Mouse (Mus musculus): ENCODE measurements around the gene BC052040.

Gene BC052040

DNA sequence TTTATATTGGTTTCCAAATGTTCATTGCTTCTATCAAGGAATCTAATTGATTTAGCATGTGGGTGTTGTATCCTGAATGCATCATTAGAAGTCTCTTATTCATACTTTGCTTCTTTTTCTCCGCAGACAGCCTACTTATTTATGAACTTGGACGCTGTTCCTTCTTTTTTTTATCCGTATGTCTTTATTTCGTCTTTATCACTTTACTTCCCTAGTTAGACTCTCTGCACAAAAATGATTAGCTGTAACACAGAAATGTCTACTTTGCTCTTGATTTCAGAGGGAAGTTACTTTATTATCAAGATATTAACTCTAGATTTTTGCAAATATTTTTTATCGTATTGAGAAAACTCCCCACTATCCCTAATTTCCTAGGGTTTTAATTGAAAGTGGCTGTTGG lies 117.5 kb downstream of the BC052040 start:
- no peak for DNase-seq (ENCODE audit: low spot score in 2 of 2)

- DNase-seq (ENCODE audit: low spot score in 2 of 2), result no peak
These were observed 121.1 kb downstream of the BC052040 start for GRCm38 (mm10) chr2:115702610-115703009.

- DNase-seq (ENCODE audit: low spot score in 2 of 2), result no peak
These were observed 136.0 kb downstream of the BC052040 start for GRCm38 (mm10) chr2:115717535-115717934.

GRCm38 (mm10) chr2:115717980-115718379 lies 136.5 kb downstream of the BC052040 start:
- DNase-seq (ENCODE audit: low spot score in 2 of 2), result no peak

- no peak for DNase-seq (ENCODE audit: low spot score in 2 of 2)
These were observed 141.9 kb downstream of the BC052040 start for GRCm38 (mm10) chr2:115723452-115723851.

GRCm38 (mm10) chr2:115724216-115724615 lies 142.7 kb downstream of the BC052040 start:
- no peak for DNase-seq (ENCODE audit: low spot score in 2 of 2)

DNA sequence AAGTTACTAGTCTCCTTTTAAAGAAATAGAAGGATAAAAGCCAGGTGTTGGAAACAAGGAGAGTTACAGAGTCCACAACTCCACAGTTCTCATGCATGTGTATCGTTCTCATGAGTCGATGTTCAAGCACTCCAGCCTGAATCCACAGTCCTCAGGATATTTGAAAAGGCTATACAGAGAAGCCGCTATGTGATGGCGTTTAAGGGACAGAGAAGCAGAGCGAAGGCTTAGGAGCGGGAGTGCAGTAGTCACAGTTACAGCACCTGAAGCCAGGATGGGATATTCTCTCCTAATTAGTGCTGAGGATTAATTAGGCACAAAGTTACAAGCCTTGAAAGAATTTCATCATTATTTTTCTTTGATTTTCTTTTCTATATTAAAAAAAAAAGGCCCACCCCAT lies 143.2 kb downstream of the BC052040 start:
- no peak for DNase-seq (ENCODE audit: low spot score in 2 of 2)

DNA sequence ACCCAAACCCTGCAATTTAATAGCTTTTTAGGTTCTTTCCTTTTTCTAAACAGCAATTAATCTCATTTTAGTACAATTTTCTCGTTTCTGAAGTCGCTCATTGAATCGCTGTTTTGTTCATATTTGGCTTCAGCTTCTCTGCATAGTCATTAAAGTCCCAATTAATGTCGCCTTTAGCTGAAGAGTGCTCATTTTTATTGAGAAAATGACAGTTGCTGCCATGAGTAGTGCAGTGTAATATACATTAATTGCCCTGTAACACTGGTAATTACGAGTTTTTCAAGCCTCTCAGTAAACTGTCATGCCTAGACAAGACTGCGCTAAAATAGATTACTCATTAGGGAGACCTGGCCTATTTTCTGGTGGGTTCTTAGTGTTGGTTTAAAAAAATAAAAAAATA lies 144.0 kb downstream of the BC052040 start:
- no peak for DNase-seq (ENCODE audit: low spot score in 2 of 2)

- DNase-seq (ENCODE audit: low spot score in 2 of 2), result no peak
These were observed 144.4 kb downstream of the BC052040 start for GRCm38 (mm10) chr2:115725926-115726325.

DNA sequence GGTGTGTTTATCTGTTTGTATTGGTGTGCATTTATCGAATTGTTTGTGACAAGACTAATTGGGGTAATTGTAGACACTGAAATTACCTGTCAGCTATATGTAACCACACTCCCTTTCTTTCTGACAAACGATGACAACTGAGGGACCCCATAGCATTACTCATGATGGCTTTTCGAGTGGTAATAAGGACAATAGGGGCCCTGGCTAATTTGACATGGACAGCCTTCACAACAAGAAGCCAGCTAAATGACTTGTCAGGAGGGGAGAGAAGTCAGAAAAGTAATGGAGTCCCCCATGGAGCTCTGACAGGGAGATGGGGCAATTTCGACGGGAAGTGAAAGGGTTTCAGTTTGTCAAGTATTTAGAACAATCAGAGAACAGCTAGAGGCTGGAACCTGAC lies 145.3 kb downstream of the BC052040 start:
- DNase-seq (ENCODE audit: low spot score in 2 of 2), result no peak

GRCm38 (mm10) chr2:115728627-115729026 lies 147.1 kb downstream of the BC052040 start:
- no peak for DNase-seq (ENCODE audit: low spot score in 2 of 2)

- DNase-seq (ENCODE audit: low spot score in 2 of 2), result no peak
These were observed 149.0 kb downstream of the BC052040 start for GRCm38 (mm10) chr2:115730502-115730901.

- DNase-seq (ENCODE audit: low spot score in 2 of 2), result no peak
These were observed 149.7 kb downstream of the BC052040 start for GRCm38 (mm10) chr2:115731171-115731570.

GRCm38 (mm10) chr2:115732572-115732971 lies 151.1 kb downstream of the BC052040 start:
- DNase-seq (ENCODE audit: low spot score in 2 of 2), result no peak

- no peak for DNase-seq (ENCODE audit: low spot score in 2 of 2)
These were observed 151.6 kb downstream of the BC052040 start for GRCm38 (mm10) chr2:115733017-115733692.

DNA sequence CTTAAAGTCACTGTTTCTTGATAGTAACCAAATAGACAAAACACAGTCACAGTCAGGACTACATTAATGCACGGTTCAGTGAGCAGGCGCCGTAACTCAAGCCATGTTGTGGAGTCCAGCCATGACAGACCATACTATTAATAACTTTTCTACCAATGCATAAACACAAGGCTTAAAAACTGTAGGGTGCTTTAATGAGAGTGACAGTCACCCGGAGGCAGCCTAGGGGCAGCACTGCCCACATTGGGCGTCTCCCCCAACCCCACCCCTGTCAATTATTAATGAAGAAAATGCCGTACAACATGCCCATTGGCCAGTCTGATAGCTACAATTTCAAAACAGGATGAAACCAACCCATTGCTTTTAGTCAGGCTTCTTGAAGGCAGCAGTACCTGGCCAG lies 153.3 kb downstream of the BC052040 start:
- no peak for DNase-seq (ENCODE audit: low spot score in 2 of 2)

- no peak for DNase-seq (ENCODE audit: low spot score in 2 of 2)
These were observed 154.9 kb downstream of the BC052040 start for GRCm38 (mm10) chr2:115736416-115736815.

DNA sequence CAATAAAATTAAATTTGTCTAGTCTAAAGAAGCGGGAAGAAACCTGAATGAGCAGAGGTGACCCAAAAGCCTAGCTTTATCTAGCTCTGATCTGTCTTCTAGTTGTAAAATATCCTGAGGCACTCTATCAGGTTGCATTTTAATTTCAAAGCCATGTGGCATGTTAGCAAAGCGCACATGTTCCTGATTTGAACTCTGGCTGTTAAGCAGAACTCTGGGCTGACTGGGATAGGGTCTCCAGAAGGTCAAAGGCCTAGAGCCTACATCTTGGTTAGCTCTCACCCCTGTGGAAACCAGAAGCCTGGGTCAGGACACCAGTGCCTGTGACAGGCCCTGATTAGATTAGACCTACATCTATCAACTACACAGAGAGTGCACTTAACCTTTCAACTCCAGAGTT lies 156.4 kb downstream of the BC052040 start:
- DNase-seq (ENCODE audit: low spot score in 2 of 2), result no peak

GRCm38 (mm10) chr2:115742061-115742460 lies 160.5 kb downstream of the BC052040 start:
- no peak for DNase-seq (ENCODE audit: low spot score in 2 of 2)

- DNase-seq (ENCODE audit: low spot score in 2 of 2), result no peak
These were observed 166.1 kb downstream of the BC052040 start for GRCm38 (mm10) chr2:115747639-115748038.

DNA sequence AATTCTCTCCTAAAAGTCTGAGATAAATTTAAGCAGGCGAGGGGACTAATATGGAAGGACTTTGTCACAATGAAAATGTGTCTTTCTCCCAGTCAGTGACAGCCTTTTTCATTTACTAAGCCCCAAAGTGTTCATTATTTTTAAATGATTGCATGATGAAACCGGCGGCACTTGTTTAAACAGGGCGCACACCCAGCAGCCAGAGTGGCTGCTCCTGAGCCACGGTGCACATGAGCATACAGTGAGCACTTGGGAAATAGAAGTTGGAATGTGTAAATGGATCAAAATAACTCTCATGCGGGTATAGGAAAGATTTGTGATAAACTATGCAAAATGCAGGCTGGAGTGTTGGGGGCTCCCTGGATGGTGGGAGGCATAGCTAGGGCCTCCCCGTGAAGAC lies 169.7 kb downstream of the BC052040 start:
- no peak for DNase-seq (ENCODE audit: low spot score in 2 of 2)

- no peak for DNase-seq (ENCODE audit: low spot score in 2 of 2)
These were observed 176.2 kb downstream of the BC052040 start for GRCm38 (mm10) chr2:115757685-115758084.

DNA sequence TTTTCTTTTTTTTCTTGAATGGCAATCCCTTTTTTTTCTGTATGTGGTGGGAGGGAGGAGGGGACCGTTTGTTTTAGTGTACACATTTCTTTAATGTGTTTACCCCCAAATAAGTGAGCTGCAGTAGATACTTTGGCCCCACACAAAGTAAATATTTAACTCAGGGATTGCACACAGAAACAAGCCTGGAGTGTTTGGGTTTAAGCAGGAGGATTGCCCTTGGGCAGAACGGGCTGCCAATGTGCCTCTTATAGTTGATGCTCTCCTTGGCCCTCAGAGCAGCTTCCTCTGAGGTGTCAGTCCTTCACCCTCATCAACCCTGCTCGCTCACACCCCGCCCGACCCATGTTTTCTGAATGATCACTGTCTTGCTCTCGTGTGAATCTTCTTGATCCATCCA lies 177.0 kb downstream of the BC052040 start:
- DNase-seq (ENCODE audit: low spot score in 2 of 2), result no peak

Measured in spleen, postnatal 10 days (tissue).